Mouse (Mus musculus) central nervous system, embryonic 11.5 days (tissue): Measurements from ENCODE around the gene Kmt5a. TPM values are rescaled to one million over a fixed set of nuclear protein-coding genes. Genes with fewer than 3 reads are reported as not detected.

Experiments
- polyA plus RNA-seq: library from polyadenylated mRNA; depleted of rRNA; stranded (reverse); fragments of >200 nt; gene quantifications from 2 replicates; pipeline ENCODE4 v1.2.3, GENCODE M21; 2012; rRNA removed

The Kmt5a gene
- polyA plus RNA-seq: 107 and 142 TPM in 2 replicates

GRCm38 (mm10) chr5:124439447-124440093 lies at the start of gene Kmt5a:
Gene Kmt5a (plus strand): TSS chr5:124439930.

GRCm38 (mm10) chr5:124425412-124426259 lies 14.1 kb upstream of the Kmt5a start, which contains the start of gene Sbno1:
Gene Sbno1 (minus strand): TSS chr5:124426001.

GRCm38 (mm10) chr5:124482966-124483654 lies 43.4 kb downstream of the Kmt5a start, which contains the start of gene Snrnp35:
Gene Snrnp35 (plus strand): TSS chr5:124483134.

Other genes starting within 250 kb of the Kmt5a start
- 14.2 and 24.1 TPM in 2 replicates for gene Pitpnm2, start 190.2 kb upstream of the Kmt5a start, polyA plus RNA-seq
- 20.7 and 22.5 TPM in 2 replicates for gene Mphosph9, start 112.0 kb upstream of the Kmt5a start, polyA plus RNA-seq
- 14.9 and 15.1 TPM in 2 replicates for gene 2810006K23Rik, start 111.8 kb upstream of the Kmt5a start, polyA plus RNA-seq
- gene Cdk2ap1, start 76.8 kb upstream of the Kmt5a start, polyA plus RNA-seq: 528 and 751 TPM in 2 replicates
- 54.9 and 61.7 TPM in 2 replicates for gene Sbno1, start 13.9 kb upstream of the Kmt5a start, polyA plus RNA-seq
- gene Rilpl2, start 38.4 kb downstream of the Kmt5a start, polyA plus RNA-seq: 20.8 and 22.7 TPM in 2 replicates
- gene Snrnp35, start 43.2 kb downstream of the Kmt5a start, polyA plus RNA-seq: 19.5 and 35.7 TPM in 2 replicates
- gene Rilpl1, start 91.5 kb downstream of the Kmt5a start, polyA plus RNA-seq: 19.3 and 23.0 TPM in 2 replicates
- 115 and 224 TPM in 2 replicates for gene Tmed2, start 100.8 kb downstream of the Kmt5a start, polyA plus RNA-seq
- gene Ddx55, start 112.9 kb downstream of the Kmt5a start, polyA plus RNA-seq: 23.1 and 35.3 TPM in 2 replicates
- gene Eif2b1, start 139.2 kb downstream of the Kmt5a start, polyA plus RNA-seq: 38.9 and 52.8 TPM in 2 replicates
- gene Gtf2h3, start 139.2 kb downstream of the Kmt5a start, polyA plus RNA-seq: 94.2 and 109 TPM in 2 replicates
- gene Atp6v0a2, start 188.6 kb downstream of the Kmt5a start, polyA plus RNA-seq: 29.3 and 36.7 TPM in 2 replicates